Mouse (Mus musculus) erythroblast, embryonic 14.5 days (primary cell): ENCODE results near the gene Zfp827.

ENCODE experiments used
- GATA1 ChIP-seq: IDR thresholded peaks from 2 replicates; pipeline ENCODE4 v1.6.1; 2012; ENCODE audit warnings: low read length, inconsistent platforms, mixed read lengths
- TAL1 ChIP-seq: IDR thresholded peaks from 3 replicates; pipeline ENCODE4 v1.6.1; 2012; ENCODE audit warnings: low read length, inconsistent platforms, mixed read lengths

- TF ChIP-seq GATA1: no peak
- TF ChIP-seq TAL1: no peak
Measured at GRCm38 (mm10) chr8:79227194-79227593, 199.0 kb downstream of the Zfp827 start.
